Mouse (Mus musculus) gastrocnemius, adult 2 months (tissue): ENCODE results near the gene Dnaja1. TPM values are rescaled to one million over a fixed set of nuclear protein-coding genes. Genes with fewer than 3 reads are reported as not detected.

Source experiments
- DNase-seq: peaks from one replicate; pipeline ENCODE4 v3.0.0; 2022
- H3K27ac ChIP-seq: fragments of 200-600 bp; 2 replicates; pipeline ENCODE4 v1.8.1; 2022; ENCODE audit warnings: mild to moderate bottlenecking
- H3K4me3 ChIP-seq: fragments of 200-600 bp; 2 replicates; pipeline ENCODE4 v1.8.1; 2022; ENCODE audit warnings: mild to moderate bottlenecking, moderate library complexity
- CTCF ChIP-seq: fragments of 200-600 bp; IDR thresholded peaks from 2 replicates; pipeline ENCODE4 v1.8.1; 2022; ENCODE audit warnings: antibody characterized with exemption, mild to moderate bottlenecking, moderate library complexity
- intact Hi-C: fragments of 180-260 bp; cut with DNase I; formaldehyde crosslinking; loops from one replicate; pipeline ENCODE4 v1.15.1; 2025
- microRNA-seq: library from miRNA; unstranded; fragments of <30 nt; microRNA quantifications from one replicate; pipeline ENCODE4 v1.2.0, GENCODE M21; 2021
- total RNA-seq, 2 experiments: library from RNA; stranded (reverse); gene quantifications; 2 replicates each; pipeline ENCODE4 v1.2.3; 2021

The Dnaja1 gene
- total RNA-seq, 2 experiments from 2014 or later, result 42.7 to 77.1 TPM

DNA sequence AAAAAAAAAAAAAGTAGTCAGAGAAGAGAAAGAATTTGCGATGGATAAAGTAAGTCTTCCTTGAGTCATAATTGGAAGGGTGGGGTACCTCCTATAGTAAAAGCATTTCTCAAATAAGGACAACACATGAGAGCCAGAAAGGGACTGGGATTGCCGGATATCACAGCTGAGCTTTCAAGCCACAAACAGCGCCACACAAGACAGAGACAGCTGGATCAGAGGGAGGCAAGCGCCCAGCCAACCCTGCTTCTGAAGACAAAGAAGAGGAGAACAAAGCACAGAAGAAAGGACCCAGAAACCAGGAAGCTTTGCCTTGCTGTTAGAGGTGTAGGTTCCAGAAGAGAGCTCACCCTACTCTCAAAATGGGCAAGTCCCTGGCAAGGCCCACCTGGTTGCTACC is 64.6 kb downstream of the Dnaja1 start:
- intact Hi-C loops, result no loop called here
- Histone ChIP-seq H3K4me3 (no peak overlapping the region), H3K27ac (no peak overlapping the region)
- no peak for TF ChIP-seq CTCF
- no peak for DNase-seq

Small RNAs within 50 kb of the gene (microRNA-seq; reads per million reads assigned to microRNA genes)
- not detected for gene Mir207

Other genes with a start within 250 kb of the Dnaja1 start
- gene Tmem215, start 250.0 kb upstream of the Dnaja1 start, total RNA-seq, result not detected
- gene Aptx, start 19.0 kb upstream of the Dnaja1 start, total RNA-seq, result 10 to 100 TPM; 14.2 to 15.3 TPM
- 10 to 100 TPM; 33.1 to 34.2 TPM for gene Smu1, start 35.8 kb downstream of the Dnaja1 start, total RNA-seq
- 10 to 100 TPM; 30.5 to 42.2 TPM for gene B4galt1, start 131.9 kb downstream of the Dnaja1 start, total RNA-seq
- gene Spink4, start 197.9 kb downstream of the Dnaja1 start, total RNA-seq, result not detected
- 100 to 1,000 TPM; 201 to 232 TPM for gene Bag1, start 226.1 kb downstream of the Dnaja1 start, total RNA-seq
- gene Chmp5, start 226.3 kb downstream of the Dnaja1 start, total RNA-seq, result 10 to 100 TPM; 19.8 to 24.3 TPM
- 10 to 100 TPM; 22.6 to 22.7 TPM for gene Nfx1, start 248.8 kb downstream of the Dnaja1 start, total RNA-seq